ENCODE assay signal across 12 mouse cellular contexts in genomic region chr11:75703748-75704147, GRCm38 (mm10).
"Had no signal": no experiment of that assay in that cellular context is flagged by ENCODE, and none has a peak within 500 bp of the region (broad histone marks: within the 10 kb centered on the region; RNA-seq: fewer than 3 reads in every experiment).

No protein-coding gene starts in this region.

- DNase-seq: gastrocnemius, adult 2 months; gastrocnemius, postnatal 10 days; gastrocnemius, postnatal 25 days; heart, postnatal 10 days; heart, postnatal 4 days; kidney, adult 18-20 months; kidney, adult 8-10 months; kidney, postnatal 10 days; kidney, postnatal 25 days; kidney, postnatal 4 days; liver; liver, embryonic 13.5 days had no signal
